Mouse (Mus musculus) layer of hippocampus, postnatal 14 days (tissue): Measurements from ENCODE around the gene Fgd5. TPM values are rescaled to one million over a fixed set of nuclear protein-coding genes. Genes with fewer than 3 reads are reported as not detected.
"Not testable (repeated sequence)": the region's sequence is repeated elsewhere in the genome, so short reads cannot be mapped to it uniquely, and the experiment has no call there.

Experiments
- DNase-seq, 2 experiments: peaks; one replicate each; pipeline ENCODE4 v3.0.0; 2021 to 2022; ENCODE audit warnings: low spot score in 2 of 2, mixed read lengths in 1 of 2
- long read RNA-seq, 2 experiments: library from polyadenylated mRNA; stranded (forward); transcript quantifications; one replicate each; pipeline ENCODE4 v2.0.0; 2021
- total RNA-seq, 2 experiments: library from RNA; stranded (reverse); gene quantifications; 2 replicates each; pipeline ENCODE4 v1.2.3; 2021

Fgd5 gene
- total RNA-seq: 1 to 10 TPM; 7.3 to 8.5 TPM
- long read RNA-seq, experiment 1, full-length matches to known transcripts: 2 of 3 reads
- long read RNA-seq, experiment 1, partial matches to known transcripts: 1 of 3 reads
- long read RNA-seq, experiment 1, other reads (novel, unspliced or antisense): 0 of 3 reads
- long read RNA-seq, experiment 2, full-length matches to known transcripts: 4 of 5 reads
- long read RNA-seq, experiment 2, partial matches to known transcripts: 1 of 5 reads
- long read RNA-seq, experiment 2, other reads (novel, unspliced or antisense): 0 of 5 reads

DNA sequence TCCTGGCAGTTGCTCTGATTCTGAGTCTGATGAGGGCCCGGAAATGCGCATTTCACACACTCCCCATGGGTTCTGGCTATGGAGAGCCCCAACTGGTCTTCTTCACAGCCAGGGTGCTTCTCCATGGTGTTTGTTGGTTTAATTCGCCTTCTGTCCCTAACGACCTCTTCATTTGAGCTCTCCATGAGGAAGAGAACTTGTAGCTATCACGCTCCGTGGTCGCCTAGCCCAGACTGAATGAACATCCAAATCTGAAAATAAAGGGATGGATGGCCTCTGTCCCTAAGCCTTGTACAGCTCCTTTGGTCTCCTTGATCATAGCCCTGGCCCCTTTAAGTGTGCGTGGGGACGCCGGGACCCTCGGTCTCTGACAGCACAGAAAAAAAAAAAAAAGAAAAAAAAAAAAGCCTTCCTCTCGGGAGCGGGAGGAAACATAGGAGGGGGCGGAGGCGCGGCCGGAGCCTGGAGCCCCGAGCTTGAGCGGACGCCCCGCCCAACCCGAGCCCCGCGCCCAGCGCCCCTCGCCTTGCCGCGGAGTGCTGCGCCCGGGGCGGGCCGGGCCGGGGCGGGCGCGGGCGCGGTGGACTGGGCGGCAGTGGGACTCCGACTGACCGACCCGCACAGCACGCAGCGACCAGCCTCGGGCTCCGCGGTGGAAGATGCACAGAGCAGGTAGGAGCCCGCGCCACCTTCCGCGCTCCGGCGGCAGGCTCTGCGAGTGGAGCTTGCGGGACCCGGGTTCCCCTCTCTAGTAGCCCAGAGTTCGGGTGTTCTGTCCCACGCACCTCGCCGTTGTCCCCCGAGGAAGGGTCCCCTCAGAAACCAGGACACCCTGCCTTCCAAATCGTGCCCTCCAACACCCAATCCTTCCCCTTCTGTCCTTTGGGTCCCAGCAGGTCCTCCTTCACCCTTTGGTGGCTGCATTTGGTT lies at the start of gene Fgd5:
TSS of gene Fgd5 (plus strand) at position 508 of the 930 bp plus-strand sequence.
- DNase-seq: no peak

DNA sequence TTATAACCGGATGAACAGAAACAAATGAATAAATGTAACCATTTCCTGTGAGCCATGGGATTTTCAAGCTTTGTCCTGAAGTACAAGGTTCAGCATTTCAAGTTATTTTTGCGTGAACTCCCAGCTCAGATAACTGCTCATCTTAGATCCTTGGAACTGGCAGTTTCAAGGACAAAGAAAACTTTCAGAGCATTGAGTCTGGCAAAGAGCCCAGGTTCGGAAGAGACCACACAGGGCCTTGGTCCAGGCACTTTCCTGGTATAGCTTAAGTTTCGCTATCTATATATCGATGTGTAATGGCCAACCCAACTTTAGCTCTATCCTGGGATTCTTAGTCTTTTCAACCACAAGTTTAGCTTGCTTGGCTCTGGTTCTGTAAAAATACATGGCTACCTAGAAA lies 47.4 kb upstream of the Fgd5 start:
- no peak for DNase-seq

DNA sequence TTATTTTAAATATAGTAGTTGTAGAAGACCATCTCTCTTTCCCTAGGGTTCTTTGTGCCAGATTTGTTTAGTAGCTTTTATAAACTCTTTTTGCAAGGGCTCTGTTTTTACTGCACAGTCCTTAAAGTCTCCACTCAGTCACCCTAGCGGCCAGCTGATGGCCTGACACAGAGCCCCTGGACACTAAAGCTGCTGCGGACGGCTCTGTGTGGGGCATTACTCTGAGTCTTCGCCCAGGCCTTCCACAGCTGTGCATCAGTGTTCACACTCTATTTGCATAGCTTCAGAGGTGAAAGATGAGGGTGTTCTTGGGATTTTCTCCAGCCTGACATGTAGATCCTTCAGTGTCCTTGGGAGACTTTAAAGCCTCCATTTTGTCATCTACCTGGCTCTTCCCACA lies 40.2 kb upstream of the Fgd5 start:
- no peak for DNase-seq

DNA sequence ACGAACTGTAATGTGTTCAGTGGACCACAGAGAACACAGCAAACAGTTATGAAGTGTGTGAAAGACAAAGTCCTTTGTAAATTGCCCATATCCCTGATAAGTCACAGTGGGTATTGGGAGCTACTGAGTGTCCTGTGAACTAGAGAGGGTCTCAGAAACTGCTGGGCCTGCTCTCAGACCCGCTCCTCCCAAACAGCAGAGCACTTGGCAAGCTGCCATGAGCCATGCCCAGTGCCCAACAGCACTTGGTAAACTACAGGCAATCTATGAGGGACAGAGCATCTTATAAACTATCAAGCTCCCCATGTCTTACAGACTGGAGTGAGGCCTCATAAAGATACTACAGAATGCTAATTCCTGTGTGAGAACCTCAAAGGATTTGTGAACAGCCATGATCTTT lies 30.3 kb upstream of the Fgd5 start:
- DNase-seq: no peak

DNA sequence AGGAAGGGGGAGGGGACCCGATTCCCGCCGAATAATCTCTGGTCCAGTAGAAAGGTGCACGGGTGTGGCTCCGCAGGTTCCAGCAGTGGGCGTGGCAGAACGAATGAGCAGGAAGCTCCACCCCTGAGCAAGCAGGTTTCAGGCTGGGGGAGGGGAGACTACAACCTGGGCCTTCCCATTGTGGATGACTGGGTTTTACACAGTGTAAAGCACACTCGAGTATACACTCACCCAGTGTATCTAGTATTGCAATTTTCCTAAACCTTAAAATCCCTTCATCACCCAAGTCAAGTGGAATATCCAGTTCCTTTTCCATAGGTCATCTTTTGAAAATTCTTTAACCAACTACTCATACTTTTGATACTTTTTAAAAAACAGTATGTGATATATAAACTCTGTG lies 20.7 kb upstream of the Fgd5 start:
- DNase-seq: not testable (repeated sequence)

DNA sequence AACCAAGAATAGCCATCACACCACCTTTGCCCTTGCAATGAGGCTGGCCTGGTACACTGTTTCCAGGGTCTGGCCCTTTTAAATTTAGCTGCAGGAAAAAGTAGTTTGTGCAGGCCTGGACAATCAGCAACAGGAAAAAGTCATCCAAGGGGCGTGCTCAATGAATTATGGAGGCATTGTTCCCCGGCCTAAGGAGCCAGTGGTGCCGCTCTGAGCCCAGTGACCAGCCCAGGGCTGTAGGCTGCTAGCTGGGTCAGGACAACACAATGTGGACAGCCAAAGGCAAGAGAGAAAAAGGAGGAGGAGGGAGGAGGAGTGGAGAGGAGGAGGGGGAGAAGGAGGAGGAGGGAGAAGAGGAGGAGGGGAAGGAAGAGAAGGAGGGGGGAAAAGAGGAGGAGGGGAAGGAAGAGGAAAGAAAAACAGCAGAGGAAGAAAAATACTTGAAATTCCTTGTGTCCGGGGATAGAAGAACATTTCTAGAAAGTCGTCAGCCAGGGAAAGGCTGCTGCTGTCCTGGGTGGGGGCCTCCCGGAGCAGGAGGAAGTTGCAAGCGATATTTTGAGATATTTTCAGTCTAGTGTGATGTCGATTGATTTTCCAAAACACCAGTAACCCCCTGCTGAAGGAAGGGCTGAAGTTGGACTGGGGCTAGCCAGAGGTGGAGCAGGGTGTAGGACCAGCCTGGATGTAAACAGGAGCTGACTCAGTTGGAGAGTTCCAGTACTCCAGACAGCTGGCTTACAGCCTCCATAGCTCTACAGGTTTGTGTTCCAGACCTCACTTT lies 18.5 kb upstream of the Fgd5 start:
- no peak for DNase-seq

DNA sequence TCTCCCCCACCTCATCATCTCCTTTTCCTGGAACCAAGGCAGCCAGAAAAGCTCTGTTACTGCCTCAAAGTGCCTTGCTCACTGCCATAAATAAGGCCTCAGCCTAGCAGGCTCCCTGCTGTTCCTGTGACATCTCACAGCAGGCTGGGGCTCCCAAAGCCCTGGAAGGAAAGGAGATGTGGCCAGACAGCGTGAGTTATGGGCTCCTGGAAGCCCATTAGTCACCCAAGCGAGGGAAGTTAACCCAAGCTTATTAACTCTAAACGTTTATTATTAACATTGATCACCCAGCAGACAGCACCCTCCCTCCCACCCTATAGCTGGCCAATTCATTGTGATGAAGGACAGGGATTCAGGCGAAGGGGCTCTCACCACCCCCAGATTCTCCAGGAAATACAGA lies 15.2 kb upstream of the Fgd5 start:
- DNase-seq: no peak

DNA sequence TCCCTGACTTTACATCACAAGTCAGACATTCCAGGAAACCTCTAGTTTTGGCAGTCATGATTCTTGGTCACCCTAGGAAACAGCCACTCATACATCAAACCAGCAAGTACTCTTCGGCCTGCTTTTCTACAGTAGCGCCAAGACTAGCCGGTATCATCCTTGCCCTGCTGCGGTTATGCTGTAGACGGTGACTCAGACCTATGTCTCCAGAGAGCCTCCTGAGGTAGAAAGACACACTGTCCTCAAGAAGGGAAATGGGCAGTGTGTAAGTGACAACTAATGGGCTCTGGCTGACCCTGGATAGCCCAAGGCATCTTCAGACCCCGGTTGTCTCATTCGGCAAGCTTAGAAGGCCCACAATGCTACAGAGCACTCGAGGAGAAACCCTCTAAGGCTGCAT lies 13.6 kb upstream of the Fgd5 start:
- DNase-seq: no peak

DNA sequence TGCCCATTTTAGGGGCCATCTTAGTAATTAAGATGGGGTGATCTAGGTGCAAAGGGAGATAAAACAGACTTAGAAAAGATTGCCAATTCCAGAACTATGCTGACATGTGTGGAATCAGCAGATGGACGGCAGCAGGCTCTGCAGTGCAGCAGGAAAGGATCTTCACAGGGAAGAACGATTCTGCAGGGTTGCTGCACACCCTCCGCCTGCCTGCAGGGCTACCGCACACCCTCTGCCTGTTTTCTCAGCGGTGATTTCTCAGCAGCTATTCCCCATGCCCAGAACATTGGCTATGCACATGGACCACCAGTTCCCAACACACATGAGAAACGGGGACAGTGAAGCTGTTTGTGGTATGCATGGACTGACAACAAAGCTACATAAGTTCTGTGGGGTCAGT lies 12.7 kb upstream of the Fgd5 start:
- DNase-seq: peak in 1 of 2 experiments; percentile 32

DNA sequence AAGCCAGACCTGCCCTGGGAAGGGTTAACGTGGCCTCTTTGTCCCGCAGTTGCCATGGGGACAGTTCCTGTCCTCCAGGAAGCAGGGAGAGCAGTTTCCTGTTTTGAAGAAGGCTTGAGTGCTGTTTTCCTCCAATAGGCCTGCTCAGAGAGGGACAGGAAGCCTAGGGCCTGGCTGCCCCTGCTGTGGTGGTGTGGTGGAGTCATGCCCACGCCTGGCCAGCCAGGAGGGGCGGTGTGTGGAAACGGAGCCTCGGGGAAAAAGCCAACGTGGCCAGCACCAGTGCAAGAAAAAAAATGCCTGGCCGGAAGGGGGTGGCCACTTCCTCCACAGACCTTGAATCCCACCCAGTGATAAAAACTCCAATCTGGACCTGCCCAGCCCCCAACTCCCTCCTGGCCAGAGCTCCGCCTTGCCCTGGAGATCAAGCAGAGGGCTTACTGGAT lies 6.5 kb upstream of the Fgd5 start:
- no peak for DNase-seq

DNA sequence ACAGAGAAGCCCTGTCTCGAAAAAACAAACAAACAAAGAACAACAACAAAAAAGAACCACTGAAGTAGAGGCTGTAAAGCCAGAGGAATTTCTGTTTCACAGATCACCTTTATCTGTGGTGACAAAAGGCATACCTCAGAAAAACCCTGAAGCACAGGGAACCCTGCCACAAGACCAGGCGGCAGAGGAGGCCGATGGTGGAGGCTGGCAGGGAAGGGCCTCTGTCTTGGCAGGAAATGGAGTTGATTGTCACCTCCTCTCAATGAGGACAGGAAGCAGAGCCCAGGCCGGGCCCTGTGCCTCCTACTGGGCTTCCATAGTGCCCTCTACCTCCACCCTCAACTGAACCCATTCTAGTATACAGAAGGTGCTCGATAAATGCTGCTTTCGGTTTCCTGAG lies 4.7 kb upstream of the Fgd5 start:
- no peak for DNase-seq

DNA sequence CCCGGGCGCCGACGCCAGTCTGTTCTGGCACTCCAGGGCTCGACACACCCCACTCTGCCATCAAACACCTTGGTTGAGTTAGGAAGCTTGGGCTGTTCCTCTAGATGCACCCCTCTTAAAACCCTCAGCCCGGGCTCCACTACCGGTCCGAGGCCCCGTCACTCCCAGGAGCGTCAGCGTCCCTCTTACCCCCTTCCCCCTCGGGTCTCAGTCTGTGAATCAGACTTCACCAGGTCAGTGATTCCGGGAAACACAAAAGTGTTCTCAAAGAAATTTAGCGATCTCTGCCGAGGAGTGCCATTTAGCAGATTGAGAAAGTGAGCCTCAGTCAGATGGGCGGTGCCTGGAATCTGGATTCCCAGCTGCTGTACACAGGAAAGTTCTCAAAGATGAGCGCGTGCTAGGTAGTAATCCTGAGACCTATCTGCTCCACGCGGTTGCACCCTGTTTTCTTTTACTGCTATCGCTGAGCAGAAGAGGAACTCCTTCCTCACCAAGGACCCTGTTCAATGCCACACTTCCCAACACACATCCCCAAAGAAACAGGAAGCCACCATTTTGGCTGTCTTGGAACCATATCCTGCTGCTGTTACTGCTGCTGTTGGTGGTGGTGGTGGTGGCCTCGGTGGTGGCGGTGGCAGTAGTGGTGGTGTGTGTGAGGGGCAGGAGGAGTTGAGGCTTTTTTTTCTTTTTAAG lies 771 bp downstream of the Fgd5 start:
- DNase-seq: no peak

DNA sequence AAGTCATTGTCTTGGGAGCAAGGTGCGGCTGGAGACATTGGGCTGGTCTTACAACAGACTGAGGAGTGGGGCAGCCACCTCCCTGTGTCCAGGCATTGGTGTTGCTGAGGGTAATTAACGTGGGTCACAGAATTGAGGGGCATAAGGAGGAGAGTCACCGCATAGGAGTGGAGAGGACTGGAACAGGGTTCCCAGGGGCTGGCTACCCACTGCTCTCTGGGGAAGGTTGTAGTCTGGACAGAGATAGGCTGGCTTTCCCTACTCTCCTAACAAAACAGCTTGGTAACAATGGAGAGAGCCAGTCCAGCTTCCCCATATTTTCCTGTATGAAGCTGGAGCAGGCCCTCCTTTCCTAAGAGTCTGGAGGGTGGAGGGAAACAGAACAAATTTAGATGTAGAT lies 1.3 kb downstream of the Fgd5 start:
- DNase-seq: no peak

DNA sequence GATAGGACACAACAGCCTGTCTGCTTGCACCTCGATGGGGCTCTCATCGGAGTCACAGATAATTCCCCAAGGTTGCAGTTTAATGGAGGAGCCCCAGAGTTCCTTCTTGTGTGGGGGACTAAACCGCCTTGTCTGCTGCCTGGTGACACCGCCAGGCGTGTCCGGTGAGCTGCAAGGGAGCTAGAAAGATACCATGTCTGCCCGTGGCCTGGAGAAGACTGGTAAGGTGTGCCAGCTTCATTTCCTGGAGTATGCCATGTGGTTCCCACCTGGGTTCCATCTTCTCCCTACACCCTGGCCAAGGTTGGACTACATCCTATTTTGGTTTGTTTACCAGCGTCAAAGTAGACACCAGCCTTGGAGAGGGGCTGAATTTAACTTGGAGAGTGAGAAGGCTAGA lies 11.4 kb downstream of the Fgd5 start:
- DNase-seq: no peak

DNA sequence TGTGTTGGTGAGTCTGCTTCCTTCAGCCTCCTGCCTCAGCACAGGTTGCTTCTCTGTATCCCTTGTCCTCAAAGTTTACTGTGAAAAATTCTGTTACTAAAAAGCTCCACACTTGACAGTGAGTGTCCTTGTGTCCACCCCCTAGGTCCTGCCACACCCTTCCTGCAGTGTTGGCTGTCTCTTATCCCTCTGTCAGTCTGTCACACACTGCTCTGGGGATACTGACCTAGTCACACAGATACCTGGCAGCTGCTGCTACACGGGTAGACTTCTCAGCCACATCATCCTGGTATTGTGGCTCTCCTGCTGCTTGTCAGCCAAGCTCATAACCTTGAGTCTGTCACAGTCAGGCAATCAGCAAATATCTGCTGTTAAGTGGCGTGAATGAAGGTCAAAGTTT lies 14.1 kb downstream of the Fgd5 start:
- DNase-seq: no peak

DNA sequence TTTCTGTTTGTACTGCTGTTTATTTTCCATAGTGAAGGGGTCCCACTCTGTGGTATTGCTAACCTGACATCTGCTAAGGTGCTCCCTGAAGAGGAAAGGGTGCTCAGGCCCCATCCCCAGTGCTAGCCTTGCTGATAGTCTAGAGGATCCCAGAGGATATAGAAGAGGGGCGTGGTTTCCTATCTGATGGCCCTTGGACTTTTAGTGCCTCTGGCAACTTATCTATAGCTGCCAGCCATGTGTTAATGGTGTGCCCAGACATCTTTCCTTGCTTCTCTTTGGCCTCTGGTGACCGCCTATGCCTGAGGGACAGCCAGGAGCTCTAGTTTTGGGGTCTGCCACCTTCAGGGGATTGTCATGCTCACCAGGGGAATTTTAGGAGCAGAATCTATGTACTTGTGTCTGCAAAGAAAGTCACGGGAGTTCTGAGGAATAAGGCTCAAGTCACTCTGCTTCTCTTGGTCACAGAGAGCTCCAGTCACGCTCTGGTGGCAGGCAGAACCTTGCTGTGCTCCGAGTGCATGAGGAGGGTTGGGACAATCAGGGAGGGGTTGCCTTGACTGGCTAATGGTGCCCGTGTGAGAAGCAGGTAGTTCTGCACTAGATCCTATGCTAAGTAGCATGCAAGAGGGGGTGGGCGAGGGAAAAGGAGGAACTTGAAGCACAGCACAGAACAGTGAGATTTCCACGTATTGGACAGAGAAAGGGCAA lies 15.3 kb downstream of the Fgd5 start:
- no peak for DNase-seq

DNA sequence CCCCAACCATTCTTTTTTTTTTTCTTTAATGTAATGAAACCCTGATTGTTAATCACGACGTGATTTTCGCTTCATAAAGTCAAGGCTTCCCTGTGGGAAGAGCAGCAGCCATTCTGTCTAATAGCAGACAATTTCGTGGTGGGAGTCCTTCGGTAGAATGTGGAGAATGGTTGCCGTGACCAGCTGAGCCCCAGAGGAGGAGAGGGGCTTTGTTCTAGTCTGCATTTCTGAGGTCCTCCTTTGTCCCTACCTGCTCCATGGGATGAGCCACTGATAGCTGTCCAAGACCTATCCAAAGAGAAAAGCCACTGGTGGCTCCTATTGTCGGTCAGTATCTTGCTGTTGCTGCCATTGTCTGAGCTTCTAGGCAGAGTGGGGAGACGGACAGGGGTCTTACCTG lies 17.4 kb downstream of the Fgd5 start:
- no peak for DNase-seq

DNA sequence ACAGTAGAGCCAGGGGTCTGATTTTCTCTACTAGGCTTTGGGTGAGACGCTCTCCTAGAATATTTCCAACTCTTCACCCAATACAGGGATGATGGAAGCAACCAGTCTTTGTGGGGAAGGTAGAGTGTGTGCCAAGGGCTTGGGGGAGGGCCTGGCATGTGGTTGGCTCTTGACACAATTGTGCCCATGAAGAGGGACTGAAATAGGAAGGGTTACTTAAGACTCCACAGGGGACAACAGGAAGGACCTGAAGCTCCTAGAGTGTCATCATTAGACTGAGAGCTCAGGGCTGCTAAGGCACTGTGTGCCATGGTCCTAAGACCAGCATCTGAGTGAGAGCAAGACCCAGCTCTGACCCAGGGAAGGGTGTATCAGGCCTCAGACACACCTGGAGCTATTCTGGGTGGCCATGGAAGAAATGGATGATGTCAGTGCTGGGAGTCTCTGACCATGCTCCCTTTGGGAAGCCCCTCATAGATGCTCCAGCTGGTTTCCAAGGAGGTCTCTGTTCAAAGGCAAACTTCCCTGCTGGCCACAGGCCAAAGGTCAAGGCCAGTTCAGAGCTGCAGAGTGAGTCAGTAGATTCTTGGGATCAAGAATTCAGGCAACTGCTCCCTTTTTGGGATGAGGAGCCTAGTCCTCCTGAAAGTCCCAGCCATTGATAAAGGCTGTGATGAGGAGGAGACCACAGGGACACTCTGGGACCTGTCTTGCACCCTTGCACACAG lies 24.0 kb downstream of the Fgd5 start:
- no peak for DNase-seq

DNA sequence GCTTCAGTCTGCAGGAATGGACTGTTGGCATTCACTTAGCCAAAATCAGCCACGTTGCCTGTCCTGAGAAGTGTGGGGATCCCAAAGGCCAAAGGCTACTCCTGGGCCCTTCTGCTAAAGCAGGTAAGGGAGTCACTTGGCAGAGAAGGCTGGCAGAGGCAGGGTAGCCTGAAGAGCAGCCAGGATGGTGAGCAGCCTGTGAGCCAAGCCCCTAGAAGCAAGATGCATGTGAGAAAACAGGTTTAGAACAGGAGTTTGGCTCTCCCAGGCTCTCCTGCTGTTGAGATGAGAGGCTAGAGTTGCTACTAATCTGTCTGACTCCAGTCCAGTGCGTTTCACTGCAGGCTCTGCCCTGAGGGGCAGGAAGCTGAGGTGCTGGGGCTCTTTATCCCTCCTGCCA lies 25.0 kb downstream of the Fgd5 start:
- DNase-seq: no peak
